Comparison of ENCODE assay signal across 8 mouse cellular contexts in the genomic region with DNA sequence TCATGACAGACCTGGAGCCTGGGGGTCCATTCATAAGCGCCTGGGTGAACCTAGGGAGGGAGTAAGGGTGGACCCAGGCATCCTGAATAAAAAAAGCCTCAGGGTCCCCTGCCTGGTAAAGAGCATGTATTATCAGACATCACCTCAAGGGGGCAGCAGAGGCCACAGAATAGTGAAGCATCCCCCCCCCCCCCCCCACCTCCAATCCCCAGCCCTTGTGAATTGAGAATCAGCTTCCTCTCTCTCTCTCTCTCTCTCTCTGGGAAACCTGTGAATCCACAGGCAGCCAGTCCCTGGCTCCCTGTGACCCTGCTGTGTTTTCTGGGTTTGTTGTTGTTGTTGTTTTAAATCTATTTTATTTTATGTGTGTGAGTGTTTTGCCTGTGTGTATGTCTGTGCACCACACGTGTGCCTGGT. TPM values are rescaled to one million over a fixed set of nuclear protein-coding genes. Genes with fewer than 3 reads are reported as not detected.
DNase-seq lines count a peak whose midpoint lies in the region; ATAC-seq and TF ChIP-seq lines count a peak whose summit lies in the region.

No protein-coding gene starts in this region.

- DNase-seq in left cerebral cortex, postnatal 14 days (ENCODE audit: low spot score in 2 of 2) = peak; percentile 36 to 74
- no peak for DNase-seq in left cerebral cortex, postnatal 36 days (ENCODE audit: low spot score in 2 of 2)
- peak; percentile 56 for DNase-seq in R1 (ENCODE audit: low read depth, low spot score)
- DNase-seq in embryo, embryonic 10.5 days (ENCODE audit: low spot score) = peak; percentile 88
- DNase-seq in layer of hippocampus, postnatal 36 days = peak; percentile 16 to 28
- peak; percentile 74 for DNase-seq in midbrain, postnatal 0 days (ENCODE audit: low spot score)
- DNase-seq in thymus, postnatal 4 days = peak; percentile 85

- peak; percentile 70 for TF ChIP-seq CTCF in midbrain, postnatal 0 days (IDR thresholded peaks at IDR 0.05)

- H3K9me3 ChIP-seq in midbrain, postnatal 0 days (ENCODE audit: low read length) = no peaks in the 10 kb centered on the region

- intact Hi-C loops in left cerebral cortex, postnatal 14 days (cut with DNase I) = loop anchor here (5.0 to 10.0 kb wide), 5 partner anchors 304 to 574 kb away; partner anchors contain the start of gene Mrm2
- intact Hi-C loops in left cerebral cortex, postnatal 36 days (cut with DNase I) = loop anchor here (5.0 to 10.0 kb wide), 4 partner anchors 306 to 574 kb away; partner anchors contain the start of gene Mrm2

- H3K4me1 ChIP-seq in midbrain, postnatal 0 days (ENCODE audit: insufficient read depth, low read length) = no peaks in the 10 kb centered on the region

- H3K4me3 ChIP-seq in midbrain, postnatal 0 days (ENCODE audit: low read depth, low read length) = no peak overlapping the region

- H3K9ac ChIP-seq in midbrain, postnatal 0 days (replicated peaks; ENCODE audit: low read length, poor library complexity, severe bottlenecking) = no peak overlapping the region

- H3K27ac ChIP-seq in midbrain, postnatal 0 days (ENCODE audit: low read depth, low read length) = no peak overlapping the region

- no peaks in the 10 kb centered on the region for H3K36me3 ChIP-seq in midbrain, postnatal 0 days (ENCODE audit: insufficient read depth, low read length)

- no peaks in the 10 kb centered on the region for H3K27me3 ChIP-seq in midbrain, postnatal 0 days (ENCODE audit: insufficient read depth, low read length)

- WGBS in midbrain, postnatal 0 days = 13% methylated on average over 2 of the region's 2 CpGs

- ATAC-seq in hematopoietic stem cell, adult 5-6 weeks (replicated peaks in 1 of 2; ENCODE audit: insufficient read depth in 1 of 2, low FRiP score in 2 of 2, low TSS enrichment in 1 of 2, low read depth in 1 of 2, poor library complexity in 2 of 2, severe bottlenecking in 2 of 2) = peak; percentile 27 to 49; a peak in 2 of 4 replicates
- ATAC-seq in midbrain, postnatal 0 days (ENCODE audit: low FRiP score) = peak; percentile 38; the same call in 1 of the 2 replicates

- H3K4me2 ChIP-seq in midbrain, postnatal 0 days (ENCODE audit: low read depth, low read length, poor library complexity, severe bottlenecking) = no peak overlapping the region

RNA-seq across cellular contexts. Expression of gene Psmg3, which starts 11.8 kb away (rescaled TPM):
- total RNA-seq in left cerebral cortex, postnatal 14 days (2021) = 10 to 100 TPM; 17.2 to 17.9 TPM
- 10 to 100 TPM; 19.3 to 19.9 TPM for total RNA-seq in left cerebral cortex, postnatal 36 days (2021)
- total RNA-seq in hematopoietic stem cell, adult 5-6 weeks (2017) = 7.3 and 21.1 TPM in 2 replicates
- 10 to 100 TPM; 18.4 to 19.9 TPM for total RNA-seq in layer of hippocampus, postnatal 36 days (2021)
- 20.4 and 28.7 TPM in 2 replicates for total RNA-seq in midbrain, postnatal 0 days (2014; rRNA removed)
- polyA plus RNA-seq in midbrain, postnatal 0 days (2015; fragmentation: Nextera tagmentation; extraction: Ambion mirVana) = 61.0 and 65.9 TPM in 2 replicates

RNA-seq across cellular contexts. Expression of gene Gm26938, which starts 12.3 kb away (rescaled TPM):
- not detected for total RNA-seq in left cerebral cortex, postnatal 14 days (2021)
- total RNA-seq in left cerebral cortex, postnatal 36 days (2021) = not detected
- not detected in 2 replicates for total RNA-seq in hematopoietic stem cell, adult 5-6 weeks (2017)
- not detected for total RNA-seq in layer of hippocampus, postnatal 36 days (2021)
- 1.3 TPM in 1 of 2 replicates, not detected in the other for total RNA-seq in midbrain, postnatal 0 days (2014; rRNA removed)
- polyA plus RNA-seq in midbrain, postnatal 0 days (2015; fragmentation: Nextera tagmentation; extraction: Ambion mirVana) = not detected in 2 replicates

RNA-seq across cellular contexts. Expression of gene Tmem184a, which starts 18.8 kb away (rescaled TPM):
- total RNA-seq in left cerebral cortex, postnatal 14 days (2021) = under 1 TPM in 1 of 2 experiments, not detected in 1; 0.08 TPM
- under 1 TPM in 1 of 2 experiments, not detected in 1; 0.89 TPM for total RNA-seq in left cerebral cortex, postnatal 36 days (2021)
- total RNA-seq in hematopoietic stem cell, adult 5-6 weeks (2017) = 0.30 TPM in 1 of 2 replicates, not detected in the other
- 1 to 10 TPM in 1 of 2 experiments, under 1 TPM in 1; 0.18 to 1.0 TPM for total RNA-seq in layer of hippocampus, postnatal 36 days (2021)
- 0.05 TPM in 1 of 2 replicates, not detected in the other for total RNA-seq in midbrain, postnatal 0 days (2014; rRNA removed)
- 0.16 and 0.29 TPM in 2 replicates for polyA plus RNA-seq in midbrain, postnatal 0 days (2015; fragmentation: Nextera tagmentation; extraction: Ambion mirVana)

RNA-seq across cellular contexts. Expression of gene Mafk, which starts 47.2 kb away (rescaled TPM):
- total RNA-seq in left cerebral cortex, postnatal 14 days (2021) = 1 to 10 TPM; 7.6 to 8.5 TPM
- total RNA-seq in left cerebral cortex, postnatal 36 days (2021) = 1 to 10 TPM; 8.2 to 8.8 TPM
- 45.8 and 52.7 TPM in 2 replicates for total RNA-seq in hematopoietic stem cell, adult 5-6 weeks (2017)
- total RNA-seq in layer of hippocampus, postnatal 36 days (2021) = 1 to 10 TPM; 7.3 to 8.2 TPM
- 15.2 and 17.8 TPM in 2 replicates for total RNA-seq in midbrain, postnatal 0 days (2014; rRNA removed)
- 8.7 and 9.3 TPM in 2 replicates for polyA plus RNA-seq in midbrain, postnatal 0 days (2015; fragmentation: Nextera tagmentation; extraction: Ambion mirVana)

Comparison
In these comparisons a context has a peak if more than half of its experiments do, and no peak if none do; other contexts are left out.
1. DNase-seq: peak in left cerebral cortex, postnatal 14 days (2 of 2), R1 (single experiment), embryo, embryonic 10.5 days (single experiment), layer of hippocampus, postnatal 36 days (2 of 2), midbrain, postnatal 0 days (single experiment) and thymus, postnatal 4 days (single experiment); none in left cerebral cortex, postnatal 36 days (0 of 2).